Mouse (Mus musculus): Measurements from ENCODE around the gene Epb41l5.

DNA sequence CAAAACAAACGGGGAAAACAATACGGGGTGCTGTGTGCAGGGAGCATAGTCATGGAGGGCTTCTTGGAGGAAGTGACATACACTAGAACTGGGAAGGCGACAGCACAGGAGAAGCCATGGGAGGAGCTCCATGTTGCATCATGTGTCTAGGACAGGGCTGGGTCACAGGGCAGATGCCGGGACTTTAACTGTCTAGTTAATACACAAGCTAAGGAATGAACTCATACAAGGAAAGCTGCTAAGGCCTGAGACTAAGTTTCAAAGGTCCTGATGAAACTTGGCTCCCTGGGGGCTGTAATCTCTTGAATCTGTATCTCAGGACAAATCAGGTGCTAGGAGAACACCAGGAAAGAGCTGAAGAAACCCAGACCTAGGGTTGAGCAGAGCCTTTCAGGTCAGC is 126.1 kb downstream of the Epb41l5 start:
- TF ChIP-seq POLR2A (IDR thresholded peaks at IDR 0.05; ENCODE audit: low read depth, low read length) (no peak), CTCF (conservative IDR thresholded peaks at IDR 0.05; ENCODE audit: insufficient read depth, insufficient read length, low read depth, low read length) (no peak)

All from kidney, adult 2 months (tissue).